Mouse (Mus musculus) CH12.LX (cell line): ENCODE data around the gene Gen1. TPM values are rescaled to one million over a fixed set of nuclear protein-coding genes. Genes with fewer than 3 reads are reported as not detected.

ENCODE experiments used
- DNase-seq: peaks from one replicate; pipeline ENCODE4 v3.0.0-alpha.2; 2013; ENCODE audit errors: extremely low read depth
- H3K27ac ChIP-seq: 2 replicates; pipeline ENCODE4 v1.5.1; 2012; ENCODE audit warnings: low read depth, mild to moderate bottlenecking, control low read depth, moderate library complexity; ENCODE audit not compliant: insufficient read depth
- H3K27me3 ChIP-seq: replicated peaks from 2 replicates; pipeline ENCODE3; 2012; ENCODE audit warnings: inconsistent platforms
- H3K36me3 ChIP-seq, 2 experiments: replicated peaks in 1 of 2; 2 replicates each; pipeline versions ENCODE3 to v1.6.1; 2012; ENCODE audit warnings: inconsistent platforms in 1 of 2, low read length in 1 of 2, mild to moderate bottlenecking in 1 of 2, mixed read lengths in 1 of 2, moderate library complexity in 1 of 2; ENCODE audit not compliant: control insufficient read depth in 1 of 2, insufficient read depth in 1 of 2
- H3K4me1 ChIP-seq, 2 experiments: 2 replicates each; pipeline ENCODE4 v1.6.1; 2012; ENCODE audit warnings: inconsistent platforms in 1 of 2, moderate library complexity in 1 of 2; ENCODE audit not compliant: insufficient read depth in 2 of 2, control insufficient read depth in 1 of 2
- H3K4me2 ChIP-seq: 2 replicates; pipeline ENCODE4 v1.6.1; 2012; ENCODE audit warnings: low read depth, mild to moderate bottlenecking, control low read depth; ENCODE audit not compliant: poor library complexity, insufficient read depth, severe bottlenecking
- H3K4me3 ChIP-seq, 3 experiments: fragments of 150-350 bp in 1 of 3; sonication (generic) in 1 of 3; replicated peaks in 1 of 3; 2 replicates each; pipeline versions ENCODE3 to v1.5.1; 2011 to 2012; ENCODE audit warnings: low read depth in 2 of 3, low read length in 2 of 3, mild to moderate bottlenecking in 2 of 3, moderate library complexity in 2 of 3, control low read depth in 1 of 3, improper control_type of control experiment in 1 of 3, inconsistent platforms in 1 of 3, mixed read lengths in 1 of 3; ENCODE audit not compliant: poor library complexity in 1 of 3
- H3K79me2 ChIP-seq: replicated peaks from 2 replicates; pipeline ENCODE4 v1.6.1; 2012; ENCODE audit warnings: mild to moderate bottlenecking, moderate library complexity; ENCODE audit not compliant: control insufficient read depth, poor library complexity, insufficient read depth, severe bottlenecking; ENCODE audit errors: extremely low read depth
- H3K9ac ChIP-seq: 2 replicates; pipeline ENCODE4 v1.6.1; 2012; ENCODE audit warnings: low read depth, mild to moderate bottlenecking, control low read depth, moderate library complexity; ENCODE audit not compliant: insufficient read depth
- H3K9me3 ChIP-seq: replicated peaks from 2 replicates; pipeline ENCODE3; 2012; ENCODE audit warnings: low read length, inconsistent platforms, mixed read lengths
- BHLHE40 ChIP-seq: IDR thresholded peaks from 2 replicates; pipeline ENCODE4 v1.6.1; 2011; ENCODE audit warnings: mild to moderate bottlenecking, low read depth, low read length, improper control_type of control experiment
- CHD2 ChIP-seq: IDR thresholded peaks from 2 replicates; pipeline ENCODE4 v1.6.1; 2011; ENCODE audit warnings: low read length, improper control_type of control experiment
- CTCF ChIP-seq, 2 experiments: IDR thresholded peaks in 1 of 2; conservative IDR thresholded peaks in 1 of 2; 2 replicates each; pipeline ENCODE4 v1.5.1; 2011 to 2012; ENCODE audit warnings: low read depth in 2 of 2, low read length in 2 of 2, improper control_type of control experiment in 1 of 2, inconsistent platforms in 1 of 2, mild to moderate bottlenecking in 1 of 2, moderate library complexity in 1 of 2
- EP300 ChIP-seq: IDR thresholded peaks from 2 replicates; pipeline ENCODE4 v1.6.1; 2011; ENCODE audit warnings: low read length, improper control_type of control experiment
- ETS1 ChIP-seq: conservative IDR thresholded peaks from 2 replicates; pipeline ENCODE4 v1.6.1; 2012; ENCODE audit warnings: low read depth, mild to moderate bottlenecking, inconsistent platforms, low read length, improper control_type of control experiment, moderate library complexity
- JUN ChIP-seq: IDR thresholded peaks from 2 replicates; pipeline ENCODE4 v1.6.1; 2011; ENCODE audit warnings: low read depth, mild to moderate bottlenecking, low read length, improper control_type of control experiment, moderate library complexity; ENCODE audit not compliant: insufficient read depth
- MAX ChIP-seq: IDR thresholded peaks from 2 replicates; pipeline ENCODE4 v1.6.1; 2011; ENCODE audit warnings: low read length, improper control_type of control experiment
- MEF2A ChIP-seq: IDR thresholded peaks from 2 replicates; pipeline ENCODE4 v1.6.1; 2014; ENCODE audit warnings: low read depth, mild to moderate bottlenecking, inconsistent platforms, low read length, improper control_type of control experiment, borderline replicate concordance
- MYC ChIP-seq: IDR thresholded peaks from 2 replicates; pipeline ENCODE4 v1.6.1; 2011; ENCODE audit warnings: low read depth, mild to moderate bottlenecking, improper control_type of control experiment, low read length
- NRF1 ChIP-seq: IDR thresholded peaks from 2 replicates; pipeline ENCODE4 v1.6.1; 2014; ENCODE audit warnings: low read depth, mild to moderate bottlenecking, inconsistent platforms, low read length, improper control_type of control experiment, moderate library complexity
- POLR2A ChIP-seq: IDR thresholded peaks from 2 replicates; pipeline ENCODE4 v1.6.1; 2011; ENCODE audit warnings: low read depth, mild to moderate bottlenecking, improper control_type of control experiment, low read length
- RAD21 ChIP-seq: IDR thresholded peaks from 2 replicates; pipeline ENCODE4 v1.6.1; 2011; ENCODE audit warnings: low read depth, mild to moderate bottlenecking, low read length, improper control_type of control experiment, moderate library complexity
- RCOR1 ChIP-seq: conservative IDR thresholded peaks from 2 replicates; pipeline ENCODE4 v1.6.1; 2012; ENCODE audit warnings: low read depth, mild to moderate bottlenecking, inconsistent platforms, low read length, improper control_type of control experiment
- SIN3A ChIP-seq: IDR thresholded peaks from 2 replicates; pipeline ENCODE4 v1.6.1; 2012; ENCODE audit warnings: low read length, improper control_type of control experiment, inconsistent platforms
- TCF12 ChIP-seq: IDR thresholded peaks from 2 replicates; pipeline ENCODE4 v1.6.1; 2014; ENCODE audit warnings: low read depth, mild to moderate bottlenecking, inconsistent platforms, low read length, improper control_type of control experiment
- UBTF ChIP-seq: IDR thresholded peaks from 2 replicates; pipeline ENCODE4 v1.6.1; 2012; ENCODE audit warnings: low read depth, mild to moderate bottlenecking, inconsistent platforms, low read length, improper control_type of control experiment, moderate library complexity
- USF1 ChIP-seq: IDR thresholded peaks from 2 replicates; pipeline ENCODE4 v1.6.1; 2014; ENCODE audit warnings: low read depth, mild to moderate bottlenecking, inconsistent platforms, low read length, improper control_type of control experiment
- USF2 ChIP-seq: conservative IDR thresholded peaks from 2 replicates; pipeline ENCODE4 v1.6.1; 2011; ENCODE audit warnings: low read depth, low read length, improper control_type of control experiment
- ZKSCAN1 ChIP-seq: IDR thresholded peaks from 2 replicates; pipeline ENCODE4 v1.6.1; 2012; ENCODE audit warnings: low read depth, inconsistent platforms, low read length, improper control_type of control experiment, borderline replicate concordance
- ZNF384 ChIP-seq: IDR thresholded peaks from 2 replicates; pipeline ENCODE4 v1.6.1; 2012; ENCODE audit warnings: low read depth, low read length, improper control_type of control experiment, inconsistent platforms
- dilution Hi-C: fragments of 300-500 bp; cut with MboI; formaldehyde crosslinking; loops from 2 replicates; pipeline ENCODE4 v1.14.3; 2020; ENCODE audit warnings: low sequenced_read_pairs; ENCODE audit not compliant: extremely low pct_unique_long_range_greater_than_20kb, extremely low pct_ligation_motif_present
- in situ Hi-C: fragments of 300-500 bp; cut with MboI; formaldehyde crosslinking; loops from 3 replicates; pipeline ENCODE4 v1.14.3; 2019; ENCODE audit warnings: low sequenced_read_pairs, low pct_ligation_motif_present, low pct_unique_long_range_greater_than_20kb, mixed read lengths
- polyA plus RNA-seq: library from polyadenylated mRNA; unstranded; fragments of >175 nt; gene quantifications from 2 replicates; pipeline ENCODE4 v1.2.1, GENCODE M21; 2012; ENCODE audit warnings: low read depth; ENCODE audit not compliant: insufficient read length
- total RNA-seq, 2 experiments: library from RNA; depleted of rRNA; stranded (reverse); fragments of 300-350 nt in 1 of 2; fragments of >200 nt in 1 of 2; gene quantifications; 2 replicates each; pipeline ENCODE4 v1.2.3; 2012 to 2014

Gen1 gene
- total and polyA plus RNA-seq, 3 experiments, result 13.2 to 15.3 (median 14.4) TPM

GRCm38 (mm10) chr12:11264895-11265294, 706 bp downstream of the Gen1 start:
- H3K9ac ChIP-seq, result peak overlapping the region; percentile 54
- peaks cover 0 to 14% of the 10 kb centered on the region in 2 experiments for H3K36me3 ChIP-seq
- H3K27ac ChIP-seq, result peak overlapping the region; percentile 30; the same call in 1 of the 2 replicates
- H3K4me1 ChIP-seq, result peaks cover 0 to 28% of the 10 kb centered on the region in 2 experiments; a peak in 2 of 4 replicates
- TF ChIP-seq ETS1, result no peak
- TF ChIP-seq UBTF, result no peak
- no peak for TF ChIP-seq MAX
- no peak for TF ChIP-seq SIN3A
- no peak for TF ChIP-seq MYC
- no peak for TF ChIP-seq ZNF384
- TF ChIP-seq POLR2A, result no peak
- TF ChIP-seq NRF1, result no peak
- TF ChIP-seq USF2, result no peak
- no peaks in the 10 kb centered on the region for H3K9me3 ChIP-seq
- peak overlapping the region; percentile 99 for H3K4me2 ChIP-seq
- peaks cover 47% of the 10 kb centered on the region for H3K79me2 ChIP-seq
- H3K4me3 ChIP-seq, result peak overlapping the region; percentile 74 to 92 (median 89)
- H3K27me3 ChIP-seq, result no peaks in the 10 kb centered on the region
- peak; percentile 22 for DNase-seq
- in situ Hi-C loops (loop anchor here (10.0 kb wide), 1 partner anchor 60 kb away; the partner anchor contains the start of gene Msgn1), dilution Hi-C loops (no loop called here)

GRCm38 (mm10) chr12:11250322-11250721, 15.3 kb downstream of the Gen1 start:
- DNase-seq, result no peak
- H3K4me1 ChIP-seq, result no peaks in the 10 kb centered on the region
- H3K27me3 ChIP-seq, result no peaks in the 10 kb centered on the region
- H3K9ac ChIP-seq, result no peak overlapping the region
- no peak overlapping the region for H3K4me2 ChIP-seq
- TF ChIP-seq EP300, result no peak
- no peak for TF ChIP-seq RAD21
- no peak for TF ChIP-seq BHLHE40
- TF ChIP-seq ETS1, result no peak
- TF ChIP-seq JUN, result no peak
- TF ChIP-seq CHD2, result no peak
- no peak for TF ChIP-seq TCF12
- no peak for TF ChIP-seq ZKSCAN1
- no peak for TF ChIP-seq MEF2A
- TF ChIP-seq USF1, result no peak
- TF ChIP-seq RCOR1, result no peak
- no peak for TF ChIP-seq UBTF
- no peak for TF ChIP-seq NRF1
- TF ChIP-seq CTCF (conservative IDR thresholded peaks at IDR 0.05 in 1 of 2, IDR thresholded peaks at IDR 0.05 in 1 of 2; ENCODE audit: low read depth in 2 of 2, low read length in 2 of 2), result no peak
- in situ Hi-C loops (no loop called here), dilution Hi-C loops (no loop called here)
- H3K79me2 ChIP-seq, result no peaks in the 10 kb centered on the region
- H3K36me3 ChIP-seq, result peaks cover 23 to 62% of the 10 kb centered on the region in 2 experiments
- H3K4me3 ChIP-seq, result no peak overlapping the region
- no peaks in the 10 kb centered on the region for H3K9me3 ChIP-seq
- H3K27ac ChIP-seq, result no peak overlapping the region
